Mouse (Mus musculus): Measurements from ENCODE around the gene Ephx1.
A peak's percentile ranks its signal among the peaks of the same experiment; 100 is the strongest.
"Not testable (repeated sequence)": the region's sequence is repeated elsewhere in the genome, so short reads cannot be mapped to it uniquely, and the experiment has no call there.

Ephx1 gene

GRCm38 (mm10) chr1:180937631-180938030, 83.1 kb downstream of the Ephx1 start:
- DNase-seq (ENCODE audit: low read depth, low spot score) = not testable (repeated sequence)

GRCm38 (mm10) chr1:180936610-180937398, 83.9 kb downstream of the Ephx1 start:
- DNase-seq (ENCODE audit: low read depth, low spot score) = peak; percentile 80

GRCm38 (mm10) chr1:180934467-180935419, 86.0 kb downstream of the Ephx1 start, which contains the start of gene Lefty1:
Gene Lefty1, plus strand, starts transcription at chr1:180935022.
- no peak for DNase-seq (ENCODE audit: low read depth, low spot score)

GRCm38 (mm10) chr1:180933659-180934058, 87.0 kb downstream of the Ephx1 start:
- DNase-seq (ENCODE audit: low read depth, low spot score) = no peak

- DNase-seq (ENCODE audit: low read depth, low spot score) = no peak
These were observed 89.6 kb downstream of the Ephx1 start for GRCm38 (mm10) chr1:180931106-180931505.

GRCm38 (mm10) chr1:180929599-180929998, 91.1 kb downstream of the Ephx1 start:
- DNase-seq (ENCODE audit: low read depth, low spot score) = no peak

GRCm38 (mm10) chr1:180926286-180926685, 94.4 kb downstream of the Ephx1 start:
- no peak for DNase-seq (ENCODE audit: low read depth, low spot score)

All from skeletal muscle tissue, adult 2 months (tissue).